In the genomic region with DNA sequence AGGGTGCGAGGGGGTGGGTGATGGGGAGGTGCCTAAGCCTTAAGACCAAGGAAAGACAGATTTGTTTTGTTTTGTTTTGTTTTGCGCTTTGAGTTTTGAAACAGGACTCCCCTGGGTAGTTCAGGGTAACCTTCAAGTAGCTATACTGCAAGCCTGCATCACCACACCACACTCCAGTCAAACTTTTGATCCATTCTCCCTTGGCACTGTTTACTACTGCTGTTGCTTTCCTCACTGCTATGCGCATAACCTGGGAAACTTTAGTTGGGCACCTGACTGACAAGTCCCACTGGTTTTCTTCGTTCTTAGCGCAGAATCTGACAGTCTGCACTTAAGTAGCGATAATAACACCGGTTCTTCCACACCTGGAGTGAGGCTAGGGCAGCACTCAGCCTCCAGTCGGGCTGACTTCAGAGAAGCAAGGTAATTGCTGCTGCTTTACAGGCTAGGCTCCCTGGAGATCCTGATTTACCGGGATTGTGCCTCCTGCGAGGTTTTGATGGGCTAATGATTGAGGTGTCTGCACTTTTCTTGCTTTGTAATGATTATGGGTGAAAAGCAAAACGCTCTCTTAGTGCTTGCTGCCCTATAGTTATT, we compare ENCODE assay signal across 13 mouse cellular contexts. TPM values are rescaled to one million over a fixed set of nuclear protein-coding genes. Genes with fewer than 3 reads are reported as not detected.
DNase-seq lines count a peak whose midpoint lies in the region; ATAC-seq and TF ChIP-seq lines count a peak whose summit lies in the region.
"Had no signal": no experiment of that assay in that cellular context is flagged by ENCODE, and none has a peak within 500 bp of the region (broad histone marks: within the 10 kb centered on the region; RNA-seq: fewer than 3 reads in every experiment).

No protein-coding gene starts in this region.

- no peak overlapping the region for H3K9ac ChIP-seq in forebrain, postnatal 0 days
- no peak overlapping the region for H3K9ac ChIP-seq in forebrain, embryonic 11.5 days (ENCODE audit: low read length)
- no peak overlapping the region for H3K9ac ChIP-seq in lung, embryonic 15.5 days
- no peak overlapping the region for H3K9ac ChIP-seq in embryonic facial prominence, embryonic 15.5 days
- H3K9ac ChIP-seq: hindbrain, embryonic 15.5 days had no signal

- no peak overlapping the region for H3K27ac ChIP-seq in forebrain, postnatal 0 days (ENCODE audit: low read depth, low read length)
- H3K27ac ChIP-seq in forebrain, embryonic 11.5 days (ENCODE audit: low read depth, low read length): no peak overlapping the region
- H3K27ac ChIP-seq in lung, embryonic 15.5 days: no peak overlapping the region
- H3K27ac ChIP-seq in embryonic facial prominence, embryonic 15.5 days (replicated peaks): peak overlapping the region; percentile 69
- H3K27ac ChIP-seq: hindbrain, embryonic 15.5 days; macrophage had no signal

- H3K4me3 ChIP-seq in forebrain, postnatal 0 days (ENCODE audit: low read depth, low read length): no peak overlapping the region
- H3K4me3 ChIP-seq in forebrain, embryonic 11.5 days (ENCODE audit: low read depth, low read length): no peak overlapping the region
- H3K4me3 ChIP-seq in lung, embryonic 15.5 days: no peak overlapping the region
- H3K4me3 ChIP-seq in embryonic facial prominence, embryonic 15.5 days (replicated peaks): no peak overlapping the region
- H3K4me3 ChIP-seq: hindbrain, embryonic 15.5 days had no signal

- H3K9me3 ChIP-seq in forebrain, postnatal 0 days (ENCODE audit: low read length): no peaks in the 10 kb centered on the region
- H3K9me3 ChIP-seq in forebrain, embryonic 11.5 days (ENCODE audit: control insufficient read depth, low read length): no peaks in the 10 kb centered on the region
- H3K9me3 ChIP-seq in lung, embryonic 15.5 days: no peaks in the 10 kb centered on the region
- no peaks in the 10 kb centered on the region for H3K9me3 ChIP-seq in embryonic facial prominence, embryonic 15.5 days (replicated peaks)
- H3K9me3 ChIP-seq: hindbrain, embryonic 15.5 days had no signal

- no peaks in the 10 kb centered on the region for H3K4me1 ChIP-seq in forebrain, postnatal 0 days (ENCODE audit: insufficient read depth)
- peaks cover 6% of the 10 kb centered on the region; the same call in 1 of the 2 replicates for H3K4me1 ChIP-seq in forebrain, embryonic 11.5 days (replicated peaks; ENCODE audit: control insufficient read depth, insufficient read depth, low read length)
- H3K4me1 ChIP-seq in lung, embryonic 15.5 days: peaks cover 6% of the 10 kb centered on the region; the same call in 1 of the 2 replicates
- H3K4me1 ChIP-seq in embryonic facial prominence, embryonic 15.5 days: peaks cover 14% of the 10 kb centered on the region

- H3K36me3 ChIP-seq in forebrain, postnatal 0 days (ENCODE audit: insufficient read depth): no peaks in the 10 kb centered on the region
- H3K36me3 ChIP-seq in forebrain, embryonic 11.5 days (ENCODE audit: control insufficient read depth, insufficient read depth, low read length): no peaks in the 10 kb centered on the region
- H3K36me3 ChIP-seq in lung, embryonic 15.5 days: no peaks in the 10 kb centered on the region
- H3K36me3 ChIP-seq in embryonic facial prominence, embryonic 15.5 days: no peaks in the 10 kb centered on the region
- H3K36me3 ChIP-seq: hindbrain, embryonic 15.5 days had no signal

- no peak for DNase-seq in forebrain, postnatal 0 days
- no peak for DNase-seq in forebrain, embryonic 11.5 days (ENCODE audit: low spot score)
- DNase-seq in lung, postnatal 10 days: no peak
- DNase-seq in lung, postnatal 25 days (ENCODE audit: low spot score): peak; percentile 14
- DNase-seq in kidney, postnatal 14 days: no peak
- DNase-seq in adrenal gland, adult (ENCODE audit: inconsistent age in 2 of 2, low spot score in 1 of 2): no peak
- DNase-seq: adrenal gland, postnatal 36 days; cerebellum, adult 9-10 months; kidney, postnatal 36 days had no signal

- 15% methylated on average over 11 of the region's 11 CpGs for WGBS in forebrain, postnatal 0 days
- WGBS in forebrain, embryonic 11.5 days: 13% methylated on average over 11 of the region's 11 CpGs
- 9% methylated on average over 11 of the region's 11 CpGs for WGBS in lung, embryonic 15.5 days
- WGBS in embryonic facial prominence, embryonic 15.5 days: 14% methylated on average over 11 of the region's 11 CpGs

- H3K27me3 ChIP-seq in forebrain, postnatal 0 days (ENCODE audit: insufficient read depth, low read length): 0 out of 2 replicates have a peak, but pooled peaks cover 7% of the 10 kb centered on the region
- H3K27me3 ChIP-seq in forebrain, embryonic 11.5 days (ENCODE audit: control insufficient read depth, insufficient read depth, low read length): no peaks in the 10 kb centered on the region
- peaks cover 11% of the 10 kb centered on the region for H3K27me3 ChIP-seq in lung, embryonic 15.5 days
- H3K27me3 ChIP-seq in embryonic facial prominence, embryonic 15.5 days: peaks cover 3% of the 10 kb centered on the region; the same call in 1 of the 2 replicates
- H3K27me3 ChIP-seq: hindbrain, embryonic 15.5 days had no signal

- ATAC-seq in forebrain, postnatal 0 days: peak; percentile 53; the same call in 1 of the 2 replicates
- no peak for ATAC-seq in forebrain, embryonic 11.5 days (replicated peaks; ENCODE audit: low FRiP score)
- ATAC-seq in lung, embryonic 15.5 days (ENCODE audit: borderline replicate concordance, extremely low read depth, low FRiP score, low TSS enrichment): no peak
- ATAC-seq in embryonic facial prominence, embryonic 15.5 days (ENCODE audit: insufficient number of reproducible peaks, low FRiP score, low TSS enrichment, low read depth): peak; percentile 63; the same call in 1 of the 2 replicates

- no peak overlapping the region for H3K4me2 ChIP-seq in forebrain, postnatal 0 days (ENCODE audit: low read depth)
- H3K4me2 ChIP-seq in forebrain, embryonic 11.5 days (ENCODE audit: low read depth, low read length, severe bottlenecking): no peak overlapping the region
- peak overlapping the region; percentile 5; the same call in 1 of the 2 replicates for H3K4me2 ChIP-seq in lung, embryonic 15.5 days
- H3K4me2 ChIP-seq in embryonic facial prominence, embryonic 15.5 days (replicated peaks): 0 out of 2 replicates have a peak overlapping the region, but pooled peaks have one; percentile 21
- H3K4me2 ChIP-seq: hindbrain, embryonic 15.5 days had no signal

- TF ChIP-seq CTCF in forebrain, postnatal 0 days (IDR thresholded peaks at IDR 0.05; ENCODE audit: low read depth): no peak

RNA-seq across cellular contexts. Expression of a gene that starts 8.0 kb away (rescaled TPM):
- total RNA-seq in forebrain, postnatal 0 days (2014; rRNA removed): 265 and 306 TPM in 2 replicates
- 316 and 331 TPM in 2 replicates for polyA plus RNA-seq in forebrain, postnatal 0 days (2015; fragmentation: Nextera tagmentation; extraction: Ambion mirVana)
- polyA plus RNA-seq in forebrain, embryonic 11.5 days (2014; fragmentation: Nextera tagmentation; extraction: Ambion mirVana): 601 and 607 TPM in 2 replicates
- polyA plus RNA-seq in lung, embryonic 15.5 days (2015; fragmentation: Nextera tagmentation; extraction: Ambion mirVana): 374 and 403 TPM in 2 replicates
- 399 and 435 TPM in 2 replicates for polyA plus RNA-seq in embryonic facial prominence, embryonic 15.5 days (2015; fragmentation: Nextera tagmentation; extraction: Ambion mirVana)

Comparison
In these comparisons a context has a peak if more than half of its experiments do, and no peak if none do; other contexts are left out.
1. ATAC-seq: peak in forebrain, postnatal 0 days (single experiment) and embryonic facial prominence, embryonic 15.5 days (single experiment); none in forebrain, embryonic 11.5 days (single experiment) and lung, embryonic 15.5 days (single experiment).
2. H3K4me2 ChIP-seq: peak in lung, embryonic 15.5 days (single experiment) and embryonic facial prominence, embryonic 15.5 days (single experiment); none in forebrain, postnatal 0 days (single experiment) and forebrain, embryonic 11.5 days (single experiment).